Mouse (Mus musculus) G1E (cell line): ENCODE measurements around the gene Hif3a. TPM values are rescaled to one million over a fixed set of nuclear protein-coding genes. Genes with fewer than 3 reads are reported as not detected.
A peak's percentile ranks its signal among the peaks of the same experiment; 100 is the strongest.

Source experiments
- ATAC-seq: 2 replicates; pipeline ENCODE4 v1.8.0; 2016; ENCODE audit warnings: mild to moderate bottlenecking; ENCODE audit not compliant: insufficient number of reproducible peaks, poor library complexity, low FRiP score, severe bottlenecking; ENCODE audit errors: extremely low read depth
- DNase-seq: peaks from one replicate; pipeline ENCODE4 v3.0.0; 2012; ENCODE audit warnings: low spot score
- H3K27me3 ChIP-seq: 2 replicates; pipeline ENCODE4 v1.6.1; 2012; ENCODE audit warnings: mild to moderate bottlenecking, low read length, inconsistent platforms; ENCODE audit not compliant: insufficient read depth
- H3K36me3 ChIP-seq: replicated peaks from 2 replicates; pipeline ENCODE3; 2012; ENCODE audit warnings: mild to moderate bottlenecking, inconsistent platforms
- H3K4me1 ChIP-seq: 2 replicates; pipeline ENCODE4 v1.6.1; 2012; ENCODE audit warnings: low read depth, low read length, inconsistent platforms, mixed read lengths; ENCODE audit not compliant: insufficient read depth
- H3K4me3 ChIP-seq: 2 replicates; pipeline ENCODE4 v1.5.1; 2012; ENCODE audit warnings: low read depth, mild to moderate bottlenecking, inconsistent platforms, low read length, moderate library complexity, mixed read lengths
- H3K9me3 ChIP-seq: replicated peaks from 2 replicates; pipeline ENCODE4 v1.6.1; 2012; ENCODE audit warnings: inconsistent platforms
- CTCF ChIP-seq: IDR thresholded peaks from 2 replicates; pipeline ENCODE4 v1.5.1; 2012; ENCODE audit warnings: low read depth, low read length, inconsistent platforms, mixed read lengths
- GATA1 ChIP-seq: IDR thresholded peaks from 2 replicates; pipeline ENCODE4 v1.6.1; 2012; ENCODE audit warnings: borderline replicate concordance, low read length, inconsistent platforms, mixed read lengths
- GATA2 ChIP-seq: IDR thresholded peaks from 2 replicates; pipeline ENCODE4 v1.6.1; 2012; ENCODE audit warnings: low read depth, low read length, inconsistent platforms, borderline replicate concordance
- POLR2AphosphoS5 ChIP-seq: IDR thresholded peaks from 2 replicates; pipeline ENCODE4 v1.6.1; 2012; ENCODE audit warnings: low read depth, low read length, inconsistent platforms; ENCODE audit not compliant: insufficient replicate concordance
- TAL1 ChIP-seq: conservative IDR thresholded peaks from 2 replicates; pipeline ENCODE4 v1.6.1; 2012; ENCODE audit warnings: low read depth, low read length, inconsistent platforms, mixed read lengths
- polyA plus RNA-seq: library from polyadenylated mRNA; stranded (reverse); fragments of >175 nt; gene quantifications from 2 replicates; pipeline ENCODE4 v1.2.3, GENCODE M21; 2012
- total RNA-seq, 2 experiments: library from RNA; stranded (forward) in 1 of 2; stranded (reverse) in 1 of 2; fragments of 200-1000 nt in 1 of 2; fragments of >200 nt in 1 of 2; fragmentation: Nextera tagmentation in 1 of 2; gene quantifications; 2 replicates each; pipeline ENCODE4 v1.2.3; 2014 to 2017

Hif3a gene
- total and polyA plus RNA-seq, 3 experiments, result 18.0 to 246 (median 183) TPM

DNA sequence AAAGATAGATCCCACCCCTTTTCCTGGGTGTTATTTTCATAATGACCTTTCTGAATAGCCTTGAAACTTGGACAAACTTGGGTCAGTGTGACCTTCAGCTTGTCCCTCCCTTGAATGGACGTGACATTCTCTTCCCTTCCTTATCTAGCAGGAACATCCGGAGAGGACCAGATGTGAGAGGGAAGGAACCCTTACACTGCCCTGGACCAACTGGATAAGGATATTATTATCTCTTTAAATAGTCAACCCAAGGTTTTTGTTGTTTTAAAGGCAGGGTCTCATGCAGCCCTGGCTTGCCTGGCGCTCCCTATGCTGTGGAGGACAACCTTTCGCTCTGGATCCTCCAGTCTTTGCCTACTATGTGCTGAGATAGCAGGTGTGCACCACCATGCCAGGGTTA, 63.0 kb downstream of the Hif3a start:
- H3K36me3 ChIP-seq, result peaks cover 33% of the 10 kb centered on the region
- H3K27me3 ChIP-seq, result peaks cover 11% of the 10 kb centered on the region; the same call in 1 of the 2 replicates
- ATAC-seq, result peak; percentile 37
- DNase-seq, result no peak
- TF ChIP-seq GATA1 (no peak), TAL1 (peak; percentile 53)
- peaks cover 77% of the 10 kb centered on the region for H3K4me1 ChIP-seq
- H3K4me3 ChIP-seq, result peak overlapping the region; percentile 7; the same call in 1 of the 2 replicates
- no peaks in the 10 kb centered on the region for H3K9me3 ChIP-seq

DNA sequence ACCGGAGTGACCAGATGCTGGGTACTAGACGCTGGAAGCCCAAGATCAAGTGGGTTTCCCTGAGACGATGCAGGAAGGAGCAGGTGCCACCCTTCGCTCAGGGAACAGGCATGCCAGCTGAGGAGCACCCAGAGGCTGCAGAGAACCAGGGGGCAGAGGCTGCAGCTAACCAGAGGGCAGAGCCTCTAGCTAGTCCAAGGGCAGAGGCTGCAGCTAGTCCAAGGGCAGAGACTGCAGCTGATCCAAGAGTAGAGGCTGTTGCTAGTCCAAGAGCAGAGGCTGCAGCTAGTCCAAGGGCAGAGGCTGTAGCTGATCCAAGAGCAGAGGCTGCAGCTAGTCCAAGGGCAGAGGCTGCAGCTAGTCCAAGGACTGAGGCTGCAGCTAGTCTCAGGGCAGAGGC, 66.9 kb downstream of the Hif3a start:
- TF ChIP-seq GATA1 (no peak), TAL1 (no peak), POLR2AphosphoS5 (no peak), CTCF (no peak), GATA2 (no peak)
- H3K36me3 ChIP-seq, result peaks cover 14% of the 10 kb centered on the region
- no peaks in the 10 kb centered on the region for H3K9me3 ChIP-seq
- DNase-seq, result no peak
- peak overlapping the region; percentile 72; the same call in 1 of the 2 replicates for H3K4me3 ChIP-seq
- ATAC-seq, result no peak
- H3K27me3 ChIP-seq, result peaks cover 11% of the 10 kb centered on the region; the same call in 1 of the 2 replicates
- peaks cover 77% of the 10 kb centered on the region for H3K4me1 ChIP-seq

- DNase-seq, result no peak
Observed at GRCm38 (mm10) chr7:16994400-16994799, 67.8 kb downstream of the Hif3a start.

DNA sequence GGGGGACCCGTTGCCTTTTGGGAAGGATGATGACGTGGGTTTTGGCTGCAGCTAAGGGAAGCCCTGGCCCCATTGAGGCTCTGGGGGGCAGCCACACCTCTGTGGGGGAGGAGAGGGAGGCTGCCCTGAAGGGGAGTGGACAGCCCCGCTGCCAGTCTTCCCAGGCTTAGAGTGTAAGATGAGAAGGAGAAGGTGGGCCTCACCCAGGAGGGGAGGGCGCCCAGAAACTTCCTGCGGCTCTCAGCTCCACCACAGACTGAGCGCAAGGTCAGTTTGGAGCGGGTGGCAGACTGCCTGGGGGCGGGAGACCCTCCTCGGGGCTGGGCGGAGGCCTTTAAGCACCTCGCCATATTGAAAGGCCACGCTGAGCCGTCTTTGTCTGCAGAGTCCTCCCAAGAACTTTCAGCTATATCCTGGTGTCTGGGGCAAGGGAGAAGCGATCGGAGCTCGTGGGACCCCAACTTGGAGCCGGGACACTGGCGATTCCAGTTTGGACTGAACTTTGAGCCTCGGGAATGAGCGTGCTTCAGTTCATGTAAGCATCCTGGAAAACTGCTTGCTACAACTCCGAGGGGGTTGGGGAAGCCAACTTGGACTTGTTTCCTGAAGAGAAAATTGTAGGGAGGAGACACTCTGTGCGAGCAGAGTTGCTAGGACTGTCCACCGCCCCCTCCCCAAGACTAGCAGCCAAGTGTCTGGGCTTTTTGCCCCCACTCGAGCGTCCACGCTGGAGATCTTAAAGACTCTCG, 68.4 kb downstream of the Hif3a start:
- Histone ChIP-seq H3K36me3 (peaks cover 14% of the 10 kb centered on the region), H3K9me3 (no peaks in the 10 kb centered on the region), H3K27me3 (peaks cover 11% of the 10 kb centered on the region; the same call in 1 of the 2 replicates), H3K4me3 (peak overlapping the region; percentile 72), H3K4me1 (peaks cover 64% of the 10 kb centered on the region)
- peak; percentile 63 for DNase-seq
- peak; percentile 60 for ATAC-seq
- TF ChIP-seq POLR2AphosphoS5, result no peak
- no peak for TF ChIP-seq GATA1
- no peak for TF ChIP-seq GATA2
- TF ChIP-seq TAL1, result no peak
- TF ChIP-seq CTCF, result no peak

More at GRCm38 (mm10) chr7:16994400-16994799, 67.8 kb downstream of the Hif3a start:
- H3K4me1 ChIP-seq, result peaks cover 68% of the 10 kb centered on the region
- peaks cover 14% of the 10 kb centered on the region for H3K36me3 ChIP-seq
- no peaks in the 10 kb centered on the region for H3K9me3 ChIP-seq
- TF ChIP-seq TAL1 (no peak), GATA1 (no peak), CTCF (no peak)
- peak overlapping the region; percentile 72 for H3K4me3 ChIP-seq
- no peak for ATAC-seq
- peaks cover 11% of the 10 kb centered on the region; the same call in 1 of the 2 replicates for H3K27me3 ChIP-seq

GRCm38 (mm10) chr7:16992451-16992807, 69.8 kb downstream of the Hif3a start, which contains the start of gene Ccdc8:
Gene Ccdc8, plus strand, starts transcription at chr7:16992708.
- peak within 1 kb of the TSS; percentile 72 for H3K4me3 ChIP-seq
- H3K4me1 ChIP-seq, result peaks cover 50% of the 10 kb centered on the region
- peaks cover 11% of the 10 kb centered on the region; the same call in 1 of the 2 replicates for H3K27me3 ChIP-seq
- TF ChIP-seq GATA1 (no peak), GATA2 (no peak), TAL1 (no peak), CTCF (no peak), POLR2AphosphoS5 (no peak)
- H3K9me3 ChIP-seq, result no peaks in the 10 kb centered on the region
- ATAC-seq (no peak), DNase-seq (no peak)
- H3K36me3 ChIP-seq, result peaks cover 14% of the 10 kb centered on the region

GRCm38 (mm10) chr7:16991681-16992450, 70.4 kb downstream of the Hif3a start:
- no peaks in the 10 kb centered on the region for H3K9me3 ChIP-seq
- peaks cover 45% of the 10 kb centered on the region for H3K4me1 ChIP-seq
- no peak; the same call in 1 of the 2 replicates for ATAC-seq

More at GRCm38 (mm10) chr7:16991681-16992450, 70.4 kb downstream of the Hif3a start:
- Histone ChIP-seq H3K36me3 (peaks cover 14% of the 10 kb centered on the region), H3K27me3 (peaks cover 11% of the 10 kb centered on the region; the same call in 1 of the 2 replicates), H3K4me3 (peak overlapping the region; percentile 33; the same call in 1 of the 2 replicates)
- no peak for TF ChIP-seq POLR2AphosphoS5
- no peak for TF ChIP-seq CTCF
- TF ChIP-seq GATA2, result no peak
- TF ChIP-seq GATA1, result no peak
- no peak for TF ChIP-seq TAL1
- DNase-seq, result peak; percentile 55
